Mouse (Mus musculus) G1E-ER4 (cell line): ENCODE results near the gene Ssr1. TPM values are rescaled to one million over a fixed set of nuclear protein-coding genes. Genes with fewer than 3 reads are reported as not detected.

Experiments used
- GATA1 ChIP-seq: IDR thresholded peaks from one replicate; pipeline ENCODE4 v1.8.0; 2012; ENCODE audit warnings: low read length, inconsistent platforms
- polyA plus RNA-seq: library from polyadenylated mRNA; stranded (reverse); fragments of >175 nt; gene quantifications from 2 replicates; pipeline ENCODE4 v1.2.3, GENCODE M21; 2012

Gene Ssr1
- polyA plus RNA-seq, 1 experiment, result 95.2 TPM

- TF ChIP-seq GATA1, result no peak
Observed at GRCm38 (mm10) chr13:37941138-37941645, 52.8 kb downstream of the Ssr1 start.

- TF ChIP-seq GATA1, result no peak
Observed at GRCm38 (mm10) chr13:37940649-37941048, 53.4 kb downstream of the Ssr1 start.

GRCm38 (mm10) chr13:37940167-37940566 is 53.9 kb downstream of the Ssr1 start:
- TF ChIP-seq GATA1, result no peak

GRCm38 (mm10) chr13:37936351-37936750 is 57.7 kb downstream of the Ssr1 start:
- no peak for TF ChIP-seq GATA1

GRCm38 (mm10) chr13:37934920-37935319 is 59.1 kb downstream of the Ssr1 start:
- TF ChIP-seq GATA1, result no peak

GRCm38 (mm10) chr13:37934075-37934474 is 59.9 kb downstream of the Ssr1 start:
- TF ChIP-seq GATA1, result no peak

- no peak for TF ChIP-seq GATA1
Observed at GRCm38 (mm10) chr13:37931210-37931922, 62.7 kb downstream of the Ssr1 start.

GRCm38 (mm10) chr13:37930621-37931020 is 63.4 kb downstream of the Ssr1 start:
- TF ChIP-seq GATA1, result no peak

- TF ChIP-seq GATA1, result no peak
Observed at GRCm38 (mm10) chr13:37930091-37930490, 63.9 kb downstream of the Ssr1 start.

- no peak for TF ChIP-seq GATA1
Observed at GRCm38 (mm10) chr13:37929532-37929931, 64.5 kb downstream of the Ssr1 start.

GRCm38 (mm10) chr13:37926394-37926793 is 67.6 kb downstream of the Ssr1 start:
- TF ChIP-seq GATA1, result no peak

GRCm38 (mm10) chr13:37924461-37924948 is 69.5 kb downstream of the Ssr1 start:
- TF ChIP-seq GATA1, result no peak

- no peak for TF ChIP-seq GATA1
Observed at GRCm38 (mm10) chr13:37923643-37924460, 70.2 kb downstream of the Ssr1 start.

GRCm38 (mm10) chr13:37923091-37923490 is 70.9 kb downstream of the Ssr1 start:
- TF ChIP-seq GATA1, result no peak

GRCm38 (mm10) chr13:37920727-37921126 is 73.3 kb downstream of the Ssr1 start:
- no peak for TF ChIP-seq GATA1

- no peak for TF ChIP-seq GATA1
Observed at GRCm38 (mm10) chr13:37919711-37920277, 74.2 kb downstream of the Ssr1 start.
